Mouse (Mus musculus): ENCODE data around the gene Slc25a24. TPM values are rescaled to one million over a fixed set of nuclear protein-coding genes. Genes with fewer than 3 reads are reported as not detected.
A peak's percentile ranks its signal among the peaks of the same experiment; 100 is the strongest.

The Slc25a24 gene
- 3.6 and 5.7 TPM in 2 replicates for polyA plus RNA-seq (2015; fragmentation: Nextera tagmentation; extraction: Ambion mirVana)

GRCm38 (mm10) chr3:109122641-109123530 lies at the start of gene Slc25a24:
Gene Slc25a24 (plus strand): TSS chr3:109123149.
- H3K27ac ChIP-seq (ENCODE audit: low read depth, low read length): peak within 1 kb of the TSS; percentile 64; the same call in 1 of the 2 replicates
- peaks cover 14% of the 10 kb centered on the region for H3K4me1 ChIP-seq (ENCODE audit: control insufficient read depth, insufficient read depth, low read depth, low read length)

DNA sequence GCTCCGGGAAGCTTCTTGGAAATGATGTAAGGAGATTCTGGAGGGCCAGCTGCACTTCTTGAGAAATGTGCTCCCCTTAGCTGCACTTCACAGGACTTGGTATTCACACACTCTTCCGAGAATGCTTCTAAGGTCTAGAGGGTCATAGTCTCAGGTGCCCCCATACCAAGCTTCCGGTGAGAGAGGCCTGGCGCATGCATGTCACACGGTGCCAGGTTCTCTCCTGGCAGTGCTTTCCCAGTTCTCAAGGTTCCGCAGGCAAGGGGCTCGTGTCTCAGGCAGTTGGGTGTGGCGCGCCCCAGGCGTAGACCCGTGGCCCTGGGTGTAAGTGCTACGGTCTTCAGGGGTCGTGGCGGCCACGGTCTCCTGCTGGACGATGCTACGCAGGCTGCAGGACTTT lies 42.8 kb upstream of the Slc25a24 start, which contains the start of gene Slc25a54:
TSS of gene Slc25a54 (plus strand) at position 301 of the 400 bp plus-strand sequence.
- no peaks in the 10 kb centered on the region for H3K4me1 ChIP-seq (ENCODE audit: control insufficient read depth, insufficient read depth, low read depth, low read length)
- no peaks in the 10 kb centered on the region for H3K9me3 ChIP-seq (ENCODE audit: control insufficient read depth, low read length)
- no peaks in the 10 kb centered on the region for H3K36me3 ChIP-seq (ENCODE audit: control insufficient read depth, insufficient read depth, low read length)
- WGBS: 91% methylated on average over 17 of the region's 17 CpGs
- H3K27me3 ChIP-seq (replicated peaks; ENCODE audit: control insufficient read depth, insufficient read depth, low read length): no peaks in the 10 kb centered on the region
- no peak within 1 kb of the TSS for H3K4me3 ChIP-seq (ENCODE audit: low read length)
- no peak within 1 kb of the TSS for H3K27ac ChIP-seq (ENCODE audit: low read depth, low read length)
- no peak within 1 kb of the TSS for H3K9ac ChIP-seq (ENCODE audit: low read depth, low read length)
- H3K4me2 ChIP-seq (ENCODE audit: low read length): no peak within 1 kb of the TSS
- no peak for ATAC-seq

More at GRCm38 (mm10) chr3:109122641-109123530, at the start of gene Slc25a24:
- ATAC-seq: peak; percentile 88
- Histone ChIP-seq H3K27me3 (replicated peaks; ENCODE audit: control insufficient read depth, insufficient read depth, low read length) (no peaks in the 10 kb centered on the region), H3K9me3 (ENCODE audit: control insufficient read depth, low read length) (no peaks in the 10 kb centered on the region), H3K9ac (ENCODE audit: low read depth, low read length) (peak within 1 kb of the TSS; percentile 96), H3K4me2 (ENCODE audit: low read length) (peak within 1 kb of the TSS; percentile 95), H3K4me3 (ENCODE audit: low read length) (peak within 1 kb of the TSS; percentile 83), H3K36me3 (ENCODE audit: control insufficient read depth, insufficient read depth, low read length) (0 out of 2 replicates have a peak, but pooled peaks cover 2% of the 10 kb centered on the region)
- 2% methylated on average over 36 of the region's 49 CpGs for WGBS

DNA sequence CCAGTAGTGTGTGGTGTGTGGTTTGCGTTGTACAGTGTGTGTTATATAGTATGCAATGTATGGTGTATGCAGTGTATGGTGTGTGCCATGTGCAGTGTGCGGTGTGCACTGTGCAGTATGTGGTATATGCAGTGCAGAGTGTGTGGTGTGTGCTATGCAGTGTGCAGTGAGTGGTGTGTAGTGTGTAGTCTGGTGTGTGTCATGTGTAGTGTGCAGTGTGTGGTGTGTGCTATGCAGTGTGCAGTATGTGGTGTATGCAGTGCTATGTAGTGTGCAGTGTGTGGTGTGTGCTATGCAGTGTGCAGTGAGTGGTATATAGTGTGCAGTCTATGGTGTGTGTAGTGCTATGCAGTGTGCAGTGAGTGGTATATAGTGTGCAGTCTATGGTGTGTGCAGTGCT lies 38.5 kb upstream of the Slc25a24 start:
- H3K9me3 ChIP-seq (ENCODE audit: control insufficient read depth, low read length): no peaks in the 10 kb centered on the region
- H3K27ac ChIP-seq (ENCODE audit: low read depth, low read length): no peak overlapping the region
- ATAC-seq: no peak; the same call in 1 of the 2 replicates
- no peak overlapping the region for H3K9ac ChIP-seq (ENCODE audit: low read depth, low read length)
- no peak overlapping the region for H3K4me2 ChIP-seq (ENCODE audit: low read length)
- no peaks in the 10 kb centered on the region for H3K36me3 ChIP-seq (ENCODE audit: control insufficient read depth, insufficient read depth, low read length)
- H3K4me3 ChIP-seq (ENCODE audit: low read length): no peak overlapping the region
- WGBS: 96% methylated on average over 2 of the region's 2 CpGs
- H3K27me3 ChIP-seq (replicated peaks; ENCODE audit: control insufficient read depth, insufficient read depth, low read length): no peaks in the 10 kb centered on the region
- no peaks in the 10 kb centered on the region for H3K4me1 ChIP-seq (ENCODE audit: control insufficient read depth, insufficient read depth, low read depth, low read length)

DNA sequence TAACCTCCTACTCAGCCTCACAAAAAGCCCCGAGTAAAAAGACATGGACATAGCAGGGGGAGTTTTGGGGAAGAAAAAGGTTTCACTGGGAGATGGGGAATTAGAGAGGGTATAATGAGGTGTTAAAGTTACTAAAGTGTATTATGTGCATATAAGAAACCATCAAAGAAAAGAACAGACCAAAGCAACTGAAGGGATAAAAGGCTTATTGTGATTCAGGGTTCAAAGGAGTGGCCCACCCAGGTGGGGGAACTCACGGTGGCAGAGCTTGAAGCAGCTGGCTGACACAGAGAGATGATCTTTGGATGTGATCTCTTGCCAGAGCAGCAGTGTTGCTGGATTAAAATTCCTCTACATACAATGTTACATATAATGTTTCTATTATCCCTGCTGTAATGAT lies 34.5 kb upstream of the Slc25a24 start:
- Histone ChIP-seq H3K4me1 (ENCODE audit: control insufficient read depth, insufficient read depth, low read depth, low read length) (no peaks in the 10 kb centered on the region), H3K27ac (ENCODE audit: low read depth, low read length) (no peak overlapping the region), H3K4me3 (ENCODE audit: low read length) (no peak overlapping the region), H3K4me2 (ENCODE audit: low read length) (no peak overlapping the region), H3K36me3 (ENCODE audit: control insufficient read depth, insufficient read depth, low read length) (no peaks in the 10 kb centered on the region), H3K27me3 (replicated peaks; ENCODE audit: control insufficient read depth, insufficient read depth, low read length) (no peaks in the 10 kb centered on the region), H3K9ac (ENCODE audit: low read depth, low read length) (no peak overlapping the region), H3K9me3 (ENCODE audit: control insufficient read depth, low read length) (no peaks in the 10 kb centered on the region)
- 6% methylated on average over 2 of the region's 2 CpGs for WGBS
- no peak for ATAC-seq

GRCm38 (mm10) chr3:109104702-109105101 lies 18.2 kb upstream of the Slc25a24 start:
- no peak overlapping the region for H3K4me3 ChIP-seq (ENCODE audit: low read length)
- ATAC-seq: no peak
- WGBS: 58% methylated on average over 8 of the region's 8 CpGs
- H3K9me3 ChIP-seq (ENCODE audit: control insufficient read depth, low read length): no peaks in the 10 kb centered on the region; the same call in 1 of the 2 replicates
- H3K27ac ChIP-seq (ENCODE audit: low read depth, low read length): no peak overlapping the region
- H3K9ac ChIP-seq (ENCODE audit: low read depth, low read length): no peak overlapping the region
- H3K4me2 ChIP-seq (ENCODE audit: low read length): no peak overlapping the region
- no peaks in the 10 kb centered on the region for H3K27me3 ChIP-seq (replicated peaks; ENCODE audit: control insufficient read depth, insufficient read depth, low read length)
- no peaks in the 10 kb centered on the region for H3K4me1 ChIP-seq (ENCODE audit: control insufficient read depth, insufficient read depth, low read depth, low read length)
- no peaks in the 10 kb centered on the region for H3K36me3 ChIP-seq (ENCODE audit: control insufficient read depth, insufficient read depth, low read length)

GRCm38 (mm10) chr3:109117136-109117535 lies 5.8 kb upstream of the Slc25a24 start:
- Histone ChIP-seq H3K36me3 (ENCODE audit: control insufficient read depth, insufficient read depth, low read length) (0 out of 2 replicates have a peak, but pooled peaks cover 2% of the 10 kb centered on the region), H3K4me3 (ENCODE audit: low read length) (no peak overlapping the region), H3K4me2 (ENCODE audit: low read length) (no peak overlapping the region), H3K9me3 (ENCODE audit: control insufficient read depth, low read length) (peaks cover 5% of the 10 kb centered on the region; the same call in 1 of the 2 replicates), H3K4me1 (ENCODE audit: control insufficient read depth, insufficient read depth, low read depth, low read length) (no peaks in the 10 kb centered on the region), H3K27me3 (replicated peaks; ENCODE audit: control insufficient read depth, insufficient read depth, low read length) (no peaks in the 10 kb centered on the region), H3K9ac (ENCODE audit: low read depth, low read length) (no peak overlapping the region), H3K27ac (ENCODE audit: low read depth, low read length) (no peak overlapping the region)
- no peak for ATAC-seq

GRCm38 (mm10) chr3:109119562-109119961 lies 3.4 kb upstream of the Slc25a24 start:
- H3K27me3 ChIP-seq (replicated peaks; ENCODE audit: control insufficient read depth, insufficient read depth, low read length): no peaks in the 10 kb centered on the region
- ATAC-seq: no peak
- no peak overlapping the region for H3K4me2 ChIP-seq (ENCODE audit: low read length)
- 84% methylated on average over 5 of the region's 5 CpGs for WGBS
- H3K27ac ChIP-seq (ENCODE audit: low read depth, low read length): no peak overlapping the region
- peaks cover 14% of the 10 kb centered on the region for H3K4me1 ChIP-seq (ENCODE audit: control insufficient read depth, insufficient read depth, low read depth, low read length)
- H3K36me3 ChIP-seq (ENCODE audit: control insufficient read depth, insufficient read depth, low read length): 0 out of 2 replicates have a peak, but pooled peaks cover 2% of the 10 kb centered on the region
- no peak overlapping the region for H3K4me3 ChIP-seq (ENCODE audit: low read length)
- peaks cover 2% of the 10 kb centered on the region; the same call in 1 of the 2 replicates for H3K9me3 ChIP-seq (ENCODE audit: control insufficient read depth, low read length)
- no peak overlapping the region for H3K9ac ChIP-seq (ENCODE audit: low read depth, low read length)

GRCm38 (mm10) chr3:109119973-109120372 lies 3.0 kb upstream of the Slc25a24 start:
- 83% methylated on average over 5 of the region's 5 CpGs for WGBS
- ATAC-seq: no peak
- H3K9me3 ChIP-seq (ENCODE audit: control insufficient read depth, low read length): no peaks in the 10 kb centered on the region

DNA sequence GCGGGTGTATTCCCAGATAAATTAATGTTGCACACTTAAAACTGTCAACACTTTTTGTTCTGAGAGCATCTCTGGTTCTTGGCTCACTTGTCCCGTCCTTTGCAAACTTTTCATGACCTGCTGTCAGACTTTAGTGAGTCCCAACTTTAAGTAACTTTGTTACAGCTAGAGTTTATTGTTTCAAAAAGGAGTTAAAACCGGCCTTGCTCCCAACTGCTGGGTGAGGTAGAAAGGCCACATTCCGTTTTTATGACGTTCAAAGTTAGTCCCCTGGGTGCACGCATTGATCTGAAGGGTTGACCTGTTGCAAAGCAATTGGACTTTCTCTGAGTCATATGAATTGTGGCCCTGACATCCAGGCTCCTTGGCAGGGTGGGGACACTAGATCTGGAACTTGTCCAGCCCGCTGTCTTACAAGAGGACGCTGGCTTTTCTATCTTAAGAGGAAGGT lies 607 bp downstream of the Slc25a24 start:
- Histone ChIP-seq H3K9ac (ENCODE audit: low read depth, low read length) (peak overlapping the region; percentile 96), H3K36me3 (ENCODE audit: control insufficient read depth, insufficient read depth, low read length) (0 out of 2 replicates have a peak, but pooled peaks cover 2% of the 10 kb centered on the region), H3K4me1 (ENCODE audit: control insufficient read depth, insufficient read depth, low read depth, low read length) (peaks cover 14% of the 10 kb centered on the region), H3K9me3 (ENCODE audit: control insufficient read depth, low read length) (no peaks in the 10 kb centered on the region), H3K27ac (ENCODE audit: low read depth, low read length) (no peak overlapping the region), H3K4me2 (ENCODE audit: low read length) (peak overlapping the region; percentile 95), H3K4me3 (ENCODE audit: low read length) (peak overlapping the region; percentile 83), H3K27me3 (replicated peaks; ENCODE audit: control insufficient read depth, insufficient read depth, low read length) (no peaks in the 10 kb centered on the region)
- peak; percentile 6; the same call in 1 of the 2 replicates for ATAC-seq
- WGBS: 11% methylated on average over 8 of the region's 8 CpGs

More at GRCm38 (mm10) chr3:109119973-109120372, 3.0 kb upstream of the Slc25a24 start:
- H3K9ac ChIP-seq (ENCODE audit: low read depth, low read length): no peak overlapping the region
- H3K4me2 ChIP-seq (ENCODE audit: low read length): no peak overlapping the region
- H3K27ac ChIP-seq (ENCODE audit: low read depth, low read length): no peak overlapping the region
- H3K36me3 ChIP-seq (ENCODE audit: control insufficient read depth, insufficient read depth, low read length): 0 out of 2 replicates have a peak, but pooled peaks cover 2% of the 10 kb centered on the region
- H3K4me3 ChIP-seq (ENCODE audit: low read length): no peak overlapping the region
- peaks cover 14% of the 10 kb centered on the region for H3K4me1 ChIP-seq (ENCODE audit: control insufficient read depth, insufficient read depth, low read depth, low read length)
- H3K27me3 ChIP-seq (replicated peaks; ENCODE audit: control insufficient read depth, insufficient read depth, low read length): no peaks in the 10 kb centered on the region
